Mouse (Mus musculus) thymus, adult 2 months (tissue): ENCODE measurements around the gene Gabrr3. TPM values are rescaled to one million over a fixed set of nuclear protein-coding genes. Genes with fewer than 3 reads are reported as not detected.
A peak's percentile ranks its signal among the peaks of the same experiment; 100 is the strongest.

ENCODE experiments used
- DNase-seq: peaks from one replicate; pipeline ENCODE4 v3.0.0; 2021
- H3K27ac ChIP-seq: fragments of 200-500 bp; 2 replicates; pipeline ENCODE4 v1.5.1; 2012; ENCODE audit warnings: low read length, control low read depth; ENCODE audit not compliant: control insufficient read depth, insufficient read depth
- H3K27me3 ChIP-seq: fragments of 200-500 bp; 2 replicates; pipeline ENCODE4 v1.6.1; 2012; ENCODE audit warnings: mild to moderate bottlenecking, low read length, moderate library complexity, mixed read lengths; ENCODE audit not compliant: control insufficient read depth, insufficient read depth
- H3K36me3 ChIP-seq: fragments of 200-500 bp; 2 replicates; pipeline ENCODE4 v1.6.1; 2012; ENCODE audit warnings: mild to moderate bottlenecking, low read length, moderate library complexity; ENCODE audit not compliant: control insufficient read depth, insufficient read depth
- H3K4me1 ChIP-seq: fragments of 200-500 bp; replicated peaks from 2 replicates; pipeline ENCODE4 v1.6.1; 2012; ENCODE audit warnings: low read length; ENCODE audit not compliant: control insufficient read depth, insufficient read depth
- H3K4me3 ChIP-seq: fragments of 200-500 bp; 2 replicates; pipeline ENCODE4 v1.5.1; 2012; ENCODE audit warnings: mild to moderate bottlenecking, low read length, control low read depth, moderate library complexity; ENCODE audit not compliant: control insufficient read depth, insufficient read depth
- CTCF ChIP-seq: fragments of 200-500 bp; IDR thresholded peaks from 2 replicates; pipeline ENCODE4 v1.5.1; 2012; ENCODE audit warnings: mild to moderate bottlenecking, control low read depth, low read length, moderate library complexity, borderline replicate concordance; ENCODE audit not compliant: control insufficient read depth, poor library complexity, insufficient read depth; ENCODE audit errors: extremely low read depth
- POLR2A ChIP-seq: fragments of 200-500 bp; IDR thresholded peaks from 2 replicates; pipeline ENCODE4 v1.6.1; 2012; ENCODE audit warnings: mild to moderate bottlenecking, low read length, control low read depth, moderate library complexity; ENCODE audit not compliant: control insufficient read depth, poor library complexity, insufficient read depth; ENCODE audit errors: extremely low read depth
- WGBS: fragments of 180-500 bp; shearing (Covaris S2); methylation state at CpG from one replicate; pipeline ENCODE4 v1.1.7; 2018; 5-methylcytosine and 5-hydroxymethylcytosine counted together
- polyA plus RNA-seq: library from polyadenylated mRNA; depleted of rRNA; stranded (reverse); fragments of >200 nt; gene quantifications from 2 replicates; pipeline ENCODE4 v1.2.3, GENCODE M21; 2012

Gene Gabrr3
- polyA plus RNA-seq, 1 experiment: 0.03 TPM

DNA sequence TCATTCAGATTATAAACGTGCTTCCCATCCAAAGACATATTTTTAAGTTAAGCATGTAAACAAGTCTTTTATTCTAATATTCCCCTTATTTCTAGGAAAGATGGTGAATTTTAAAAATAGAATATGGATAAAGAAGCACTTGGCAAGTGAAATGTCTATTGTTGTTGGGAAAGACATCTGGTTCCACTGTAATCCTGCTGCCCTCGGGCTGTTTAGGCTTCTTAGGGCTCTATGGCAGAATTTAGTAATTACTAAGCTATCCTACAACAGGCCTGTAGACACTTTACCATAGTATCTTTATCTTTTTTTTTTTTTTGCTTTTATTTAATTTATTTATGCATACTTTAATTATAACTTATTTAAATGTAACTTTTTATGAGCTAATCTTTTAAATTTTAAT is 2.7 kb downstream of the Gabrr3 start:
- Histone ChIP-seq H3K4me3 (no peak overlapping the region), H3K27me3 (no peaks in the 10 kb centered on the region), H3K27ac (no peak overlapping the region), H3K4me1 (no peaks in the 10 kb centered on the region), H3K36me3 (no peaks in the 10 kb centered on the region)
- TF ChIP-seq POLR2A (no peak), CTCF (no peak)
- 88% methylated on average over 2 of the region's 2 CpGs for WGBS
- DNase-seq: no peak

DNA sequence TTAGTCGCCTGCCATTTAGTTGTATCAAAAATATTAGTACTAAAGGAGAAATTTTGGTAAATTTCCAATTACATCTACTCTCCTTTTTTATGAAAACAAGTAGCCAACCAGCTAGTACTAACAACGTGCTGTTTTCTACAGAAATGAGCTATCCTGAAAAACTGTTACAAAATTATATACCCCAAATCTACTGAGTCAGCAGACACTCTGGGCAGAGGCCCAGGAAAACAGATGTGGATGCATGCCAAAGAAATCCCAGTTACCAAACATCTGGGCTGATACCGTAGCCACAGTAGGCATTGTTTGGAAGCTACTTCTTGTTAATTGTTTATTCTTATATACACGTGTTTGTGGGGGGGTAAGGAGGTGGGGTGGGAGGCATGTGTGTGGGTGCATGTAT is 6.3 kb downstream of the Gabrr3 start:
- no peak for TF ChIP-seq POLR2A
- TF ChIP-seq CTCF: no peak
- 81% methylated on average over 4 of the region's 4 CpGs for WGBS
- H3K4me3 ChIP-seq: no peak overlapping the region

DNA sequence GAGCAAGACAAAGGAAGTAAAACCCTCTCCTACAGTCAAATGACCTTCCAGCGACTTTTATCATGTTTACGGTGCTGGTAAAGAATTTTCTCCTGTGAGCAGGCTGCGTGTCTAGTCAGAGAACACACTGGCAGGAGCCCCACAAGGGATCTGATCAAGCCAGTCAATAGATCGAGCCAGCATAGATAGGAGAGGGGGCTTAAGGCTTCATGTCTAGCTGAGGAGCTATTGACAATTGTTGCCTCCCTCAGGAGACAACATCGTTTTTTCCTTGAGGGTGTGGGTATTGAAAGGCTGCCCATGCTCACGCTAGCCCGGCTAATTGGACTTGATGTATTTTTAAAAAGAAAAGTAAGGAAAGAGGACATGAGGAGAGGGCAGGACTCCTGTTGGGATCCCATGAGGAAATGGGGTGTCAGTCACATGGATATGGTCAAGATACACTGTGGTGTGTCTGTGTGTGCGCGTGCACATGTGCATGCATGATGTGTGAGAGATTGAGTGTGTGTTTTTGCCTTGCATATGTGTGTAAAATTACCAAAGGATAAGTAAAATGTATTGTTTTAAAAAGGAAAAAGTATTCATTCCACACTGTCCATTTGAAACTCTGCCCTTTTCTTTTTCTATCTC is 13.2 kb downstream of the Gabrr3 start:
- no peak overlapping the region for H3K4me3 ChIP-seq
- H3K4me1 ChIP-seq: no peaks in the 10 kb centered on the region
- no peaks in the 10 kb centered on the region for H3K36me3 ChIP-seq
- 70% methylated on average over 9 of the region's 9 CpGs for WGBS
- TF ChIP-seq POLR2A: no peak
- TF ChIP-seq CTCF: no peak
- no peak for DNase-seq
- H3K27me3 ChIP-seq: no peaks in the 10 kb centered on the region
- no peak overlapping the region for H3K27ac ChIP-seq

More for the DNA sequence above, 6.3 kb downstream of the Gabrr3 start:
- Histone ChIP-seq H3K4me1 (no peaks in the 10 kb centered on the region), H3K27ac (no peak overlapping the region), H3K27me3 (no peaks in the 10 kb centered on the region), H3K36me3 (no peaks in the 10 kb centered on the region)
- no peak for DNase-seq

DNA sequence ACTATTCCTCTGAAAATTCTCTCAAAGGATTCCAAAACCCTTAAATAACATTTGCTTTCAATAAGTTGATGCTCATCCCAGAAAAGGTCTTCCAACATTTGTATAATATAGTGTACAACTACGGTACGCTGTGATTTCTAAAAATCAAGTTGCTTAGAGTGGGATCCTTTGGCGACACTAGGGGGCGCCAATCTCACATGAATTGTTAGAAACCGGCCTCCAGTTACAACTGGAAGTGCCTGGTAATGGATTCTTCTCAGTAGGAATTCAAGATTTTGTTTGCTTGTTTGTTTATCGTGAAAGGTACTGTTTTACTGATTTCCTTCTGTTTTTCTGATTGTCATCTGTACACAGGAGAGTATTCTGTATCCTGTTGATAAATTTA is 13.7 kb downstream of the Gabrr3 start:
- WGBS: 7% methylated on average over 6 of the region's 6 CpGs
- Histone ChIP-seq H3K4me1 (no peaks in the 10 kb centered on the region), H3K4me3 (no peak overlapping the region), H3K36me3 (no peaks in the 10 kb centered on the region), H3K27me3 (no peaks in the 10 kb centered on the region), H3K27ac (no peak overlapping the region)
- DNase-seq: peak; percentile 48
- TF ChIP-seq POLR2A: no peak

DNA sequence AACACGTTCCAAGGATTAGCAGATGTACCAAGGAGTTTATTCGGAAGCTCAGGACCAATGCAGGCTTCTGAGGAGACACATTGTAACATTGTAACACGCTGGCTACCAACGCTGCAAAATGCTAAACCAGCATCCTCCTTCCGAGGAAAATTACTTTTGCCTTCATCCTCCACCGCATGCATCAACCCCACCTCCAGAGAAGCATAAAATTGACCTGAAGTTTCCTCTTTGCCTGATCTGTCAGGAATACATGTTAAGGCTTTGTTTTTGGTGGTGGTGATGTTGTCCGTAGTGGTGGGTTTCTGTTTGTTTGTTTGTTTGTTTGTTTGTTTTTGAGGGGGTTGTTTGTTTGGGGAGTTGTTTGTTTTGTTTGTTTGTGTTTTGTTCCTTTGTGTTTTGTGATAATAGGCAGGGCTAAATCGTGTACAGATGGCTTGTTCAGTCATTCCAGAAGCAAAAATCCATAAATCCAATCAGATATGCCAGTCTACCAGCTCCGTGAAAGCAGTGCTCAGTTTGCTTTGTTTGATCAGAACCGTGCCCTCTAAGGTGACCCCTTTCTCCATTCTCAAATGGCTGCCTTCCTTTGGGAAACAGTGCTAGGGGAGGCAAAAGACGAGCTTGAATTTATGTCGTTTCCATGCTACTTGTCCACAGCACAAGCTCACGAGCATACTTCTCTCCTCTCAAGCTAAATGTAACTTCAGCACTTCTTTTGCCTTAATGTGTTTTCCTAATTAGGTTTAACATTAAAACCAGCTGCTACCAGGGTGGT is 14.6 kb downstream of the Gabrr3 start:
- DNase-seq: no peak
- Histone ChIP-seq H3K4me3 (no peak overlapping the region), H3K4me1 (no peaks in the 10 kb centered on the region), H3K27ac (no peak overlapping the region), H3K36me3 (no peaks in the 10 kb centered on the region), H3K27me3 (no peaks in the 10 kb centered on the region)
- TF ChIP-seq POLR2A (no peak), CTCF (no peak)
- WGBS: 82% methylated on average over 13 of the region's 13 CpGs

DNA sequence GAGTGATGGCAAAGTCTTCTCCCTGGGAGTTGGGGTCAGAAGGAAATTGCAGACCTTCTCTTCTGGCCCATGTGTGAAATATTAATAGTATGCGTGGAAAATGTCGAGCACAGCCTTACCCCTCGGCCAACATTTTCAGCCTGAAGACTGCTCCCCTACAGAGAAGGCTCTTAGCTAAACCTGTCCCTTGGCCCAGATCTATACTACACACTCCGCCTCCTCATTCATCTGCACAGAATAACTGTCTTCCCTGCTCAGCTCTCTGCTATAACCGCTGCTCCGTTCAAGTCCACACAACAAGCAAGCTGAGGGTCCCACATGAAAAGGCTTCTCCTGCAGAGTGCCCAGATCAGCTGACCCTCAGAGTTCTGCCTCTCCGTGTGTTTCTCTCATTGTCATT is 20.8 kb downstream of the Gabrr3 start:
- 89% methylated on average over 7 of the region's 7 CpGs for WGBS

DNA sequence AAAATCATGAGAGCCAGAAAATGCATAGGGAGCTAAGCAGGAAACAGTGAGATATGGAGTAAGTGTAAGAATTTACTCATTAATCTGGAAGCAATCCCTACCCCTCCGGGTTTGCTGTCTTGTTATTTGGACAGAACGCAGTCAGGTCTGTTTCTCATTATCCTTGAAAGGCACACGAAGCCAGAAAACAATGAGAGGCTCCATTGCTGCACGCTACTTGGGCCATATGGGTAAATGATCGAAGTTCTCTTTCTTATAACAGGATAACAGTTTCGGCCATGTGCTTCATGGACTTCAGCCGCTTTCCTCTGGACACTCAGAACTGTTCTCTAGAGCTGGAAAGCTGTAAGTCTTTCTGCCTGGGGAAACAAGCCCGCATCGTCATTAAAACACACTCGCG is 26.0 kb downstream of the Gabrr3 start:
- Histone ChIP-seq H3K4me1 (no peaks in the 10 kb centered on the region), H3K27me3 (no peaks in the 10 kb centered on the region), H3K4me3 (no peak overlapping the region), H3K36me3 (no peaks in the 10 kb centered on the region), H3K27ac (no peak overlapping the region)
- 93% methylated on average over 11 of the region's 11 CpGs for WGBS
- DNase-seq: no peak
- TF ChIP-seq CTCF: no peak
- no peak for TF ChIP-seq POLR2A

More for the DNA sequence above, 20.8 kb downstream of the Gabrr3 start:
- Histone ChIP-seq H3K27ac (no peak overlapping the region), H3K4me3 (no peak overlapping the region), H3K27me3 (no peaks in the 10 kb centered on the region), H3K36me3 (no peaks in the 10 kb centered on the region), H3K4me1 (no peaks in the 10 kb centered on the region)
- no peak for DNase-seq
- TF ChIP-seq POLR2A (no peak), CTCF (no peak)
